Mouse (Mus musculus): ENCODE results near the gene Pdxdc1.

- TF ChIP-seq CTCF (IDR thresholded peaks at IDR 0.05; ENCODE audit: borderline replicate concordance, control insufficient read depth, extremely low read depth, insufficient read depth, low read length, poor library complexity): no peak
- TF ChIP-seq POLR2A (IDR thresholded peaks at IDR 0.05; ENCODE audit: control insufficient read depth, extremely low read depth, insufficient read depth, low read length, poor library complexity): no peak
Measured at GRCm38 (mm10) chr16:13903488-13903887, 557 bp upstream of the Pdxdc1 start.

Data from thymus, adult 2 months (tissue).